Mouse (Mus musculus) heart, adult 9 months (tissue): ENCODE measurements around the gene Asap2.

Experiments used
- DNase-seq, 2 experiments: peaks; one replicate each; pipeline ENCODE4 v3.0.0; 2022; ENCODE audit warnings: low spot score in 2 of 2

Asap2 gene

GRCm38 (mm10) chr12:21315923-21316868 lies 325.9 kb downstream of the Asap2 start, which contains the start of gene Iah1:
Iah1 (plus strand) TSS chr12:21316389.
- peak; percentile 83 for DNase-seq

GRCm38 (mm10) chr12:21316869-21317265 lies 326.6 kb downstream of the Asap2 start:
- peak; percentile 30 to 64 for DNase-seq

GRCm38 (mm10) chr12:21318143-21318895 lies 328.1 kb downstream of the Asap2 start:
- DNase-seq = peak in 1 of 2 experiments; percentile 30
